Mouse (Mus musculus) midbrain, embryonic 12.5 days (tissue): ENCODE results near the gene Gm13277. TPM values are rescaled to one million over a fixed set of nuclear protein-coding genes. Genes with fewer than 3 reads are reported as not detected.
"Not testable (repeated sequence)": the region's sequence is repeated elsewhere in the genome, so short reads cannot be mapped to it uniquely, and the experiment has no call there.

Experiments
- ATAC-seq: fragments of 200-750 bp; cut with Nextera tagmentation; 2 replicates; pipeline ENCODE4 v1.8.0; 2017; ENCODE audit warnings: low read depth, moderate TSS enrichment, moderate library complexity; ENCODE audit not compliant: low FRiP score
- H3K27ac ChIP-seq: fragments of 300-500 bp; sonication (generic); replicated peaks from 2 replicates; pipeline ENCODE4 v1.5.1; 2016; ENCODE audit warnings: mild to moderate bottlenecking
- H3K27me3 ChIP-seq: fragments of 300-500 bp; sonication (generic); 2 replicates; pipeline ENCODE4 v1.6.1; 2016; ENCODE audit warnings: mild to moderate bottlenecking
- H3K36me3 ChIP-seq: fragments of 300-500 bp; sonication (generic); 2 replicates; pipeline ENCODE4 v1.6.1; 2016
- H3K4me1 ChIP-seq: fragments of 300-500 bp; sonication (generic); 2 replicates; pipeline ENCODE4 v1.6.1; 2016
- H3K4me2 ChIP-seq: fragments of 300-500 bp; sonication (generic); replicated peaks from 2 replicates; pipeline ENCODE4 v1.6.1; 2016; ENCODE audit warnings: mild to moderate bottlenecking, moderate library complexity
- H3K4me3 ChIP-seq: fragments of 300-500 bp; sonication (generic); 2 replicates; pipeline ENCODE4 v1.5.1; 2016; ENCODE audit warnings: mild to moderate bottlenecking
- H3K9ac ChIP-seq: fragments of 300-500 bp; sonication (generic); replicated peaks from 2 replicates; pipeline ENCODE4 v1.6.1; 2016; ENCODE audit warnings: mild to moderate bottlenecking, moderate library complexity
- H3K9me3 ChIP-seq: fragments of 300-500 bp; sonication (generic); 2 replicates; pipeline ENCODE4 v1.6.1; 2016; ENCODE audit warnings: mild to moderate bottlenecking
- WGBS: fragments of 180-500 bp; shearing (Covaris S2); methylation state at CpG from one replicate; pipeline ENCODE4 v1.1.7; 2016; 5-methylcytosine and 5-hydroxymethylcytosine counted together
- polyA plus RNA-seq: library from polyadenylated mRNA; unstranded; fragments of >200 nt; fragmentation: Nextera tagmentation; extraction: Ambion mirVana; gene quantifications from 2 replicates; pipeline ENCODE4 v1.2.1, GENCODE M21; 2016

Gm13277 gene
- polyA plus RNA-seq, 1 experiment from 2014 or later, result not detected

- H3K27me3 ChIP-seq, H3K27ac ChIP-seq, H3K9ac ChIP-seq, H3K4me1 ChIP-seq, H3K9me3 ChIP-seq, ATAC-seq, H3K36me3 ChIP-seq: not testable (repeated sequence)
- WGBS, result 0% methylated on average over 26 of the region's 28 CpGs
- peak overlapping the region; percentile 50 for H3K4me2 ChIP-seq
- H3K4me3 ChIP-seq, result peak overlapping the region; percentile 32
Measured at GRCm38 (mm10) chr4:88760431-88760830, 28.0 kb upstream of the Gm13277 start.

DNA sequence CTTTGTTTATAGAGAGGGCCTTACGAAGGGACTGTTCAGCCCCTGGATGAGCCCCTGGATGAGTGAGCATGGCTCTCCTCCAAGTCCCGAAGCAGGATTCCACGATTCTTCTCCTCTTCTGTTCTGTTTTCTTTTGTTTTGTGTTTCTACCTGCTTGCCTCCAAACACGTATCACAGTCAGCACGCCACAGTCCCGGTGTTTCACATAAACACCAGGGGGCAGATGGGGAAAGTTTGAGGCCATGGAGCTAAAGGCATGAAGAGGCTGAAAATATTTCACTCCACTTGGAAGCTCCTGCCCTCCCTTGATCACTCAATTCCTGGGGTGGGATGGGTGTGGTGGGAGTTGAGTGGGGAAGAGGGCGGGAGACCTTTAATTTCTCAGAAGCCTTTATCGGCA lies 26.7 kb upstream of the Gm13277 start:
- not testable (repeated sequence) for H3K9me3 ChIP-seq
- WGBS, result 72% methylated on average over 6 of the region's 8 CpGs

DNA sequence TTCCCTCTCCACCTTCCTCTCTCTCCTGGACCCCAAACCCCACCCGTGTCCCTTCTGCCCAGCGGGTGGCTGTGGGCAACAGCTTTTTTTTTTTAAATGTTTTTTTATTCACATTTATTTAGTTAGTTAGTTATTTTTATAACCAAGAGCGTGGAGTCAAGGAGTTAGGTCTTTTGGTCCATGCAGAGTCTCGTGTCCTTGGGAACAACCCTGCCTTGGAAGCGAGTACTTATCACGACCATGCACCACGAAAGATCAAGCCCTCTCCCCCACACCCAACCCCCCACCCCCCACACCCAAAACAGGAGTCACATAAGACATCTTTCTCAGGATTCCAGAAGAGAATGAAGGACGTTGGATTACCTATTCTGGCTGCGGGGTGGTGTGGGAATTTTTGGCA lies 26.1 kb upstream of the Gm13277 start:
- WGBS, result 58% methylated on average over 9 of the region's 9 CpGs
- not testable (repeated sequence) for H3K4me2 ChIP-seq

More for the DNA sequence above, 26.7 kb upstream of the Gm13277 start:
- not testable (repeated sequence) for H3K4me2 ChIP-seq, H3K27ac ChIP-seq, H3K4me1 ChIP-seq, H3K9ac ChIP-seq, ATAC-seq, H3K36me3 ChIP-seq, H3K4me3 ChIP-seq, H3K27me3 ChIP-seq

DNA sequence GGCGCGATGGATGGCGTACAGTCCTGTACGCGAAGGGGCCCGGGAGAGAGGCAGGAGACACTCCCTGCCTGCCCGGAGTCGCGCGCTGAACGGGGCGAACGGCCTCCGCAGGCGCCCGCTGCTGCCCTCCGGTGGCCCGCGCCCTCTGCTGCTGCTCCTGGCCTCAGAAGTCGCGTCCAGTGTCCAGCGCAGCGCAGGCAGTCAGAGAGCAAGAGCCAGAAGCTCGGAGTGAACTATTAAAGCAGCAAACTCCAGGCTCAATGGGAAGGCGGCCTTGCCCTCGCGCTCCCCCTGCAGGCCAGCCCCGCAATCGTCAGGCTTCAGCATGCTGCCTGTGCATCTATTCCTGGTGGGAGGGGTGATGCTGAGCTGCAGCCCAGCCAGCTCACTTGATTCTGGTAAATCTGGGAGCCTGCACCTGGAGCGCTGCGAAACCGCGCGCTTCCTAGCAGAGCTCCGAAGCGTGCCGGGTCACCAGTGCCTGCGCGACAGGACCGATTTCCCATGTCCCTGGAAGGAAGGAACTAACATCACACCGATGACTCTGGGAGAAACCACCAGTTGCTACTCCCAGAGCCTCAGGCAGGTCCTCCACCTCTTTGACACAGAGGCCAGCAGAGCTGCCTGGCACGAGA lies 24.9 kb upstream of the Gm13277 start:
- Histone ChIP-seq H3K4me3 (peak overlapping the region; percentile 33), H3K4me2 (peak overlapping the region; percentile 52)
- H3K27ac ChIP-seq, H3K4me1 ChIP-seq, H3K9ac ChIP-seq, ATAC-seq, H3K27me3 ChIP-seq, H3K9me3 ChIP-seq, H3K36me3 ChIP-seq: not testable (repeated sequence)
- WGBS, result 3% methylated on average over 31 of the region's 42 CpGs

More for the DNA sequence above, 26.1 kb upstream of the Gm13277 start:
- H3K36me3 ChIP-seq, ATAC-seq, H3K27me3 ChIP-seq, H3K27ac ChIP-seq, H3K9ac ChIP-seq, H3K4me1 ChIP-seq, H3K9me3 ChIP-seq, H3K4me3 ChIP-seq: not testable (repeated sequence)

DNA sequence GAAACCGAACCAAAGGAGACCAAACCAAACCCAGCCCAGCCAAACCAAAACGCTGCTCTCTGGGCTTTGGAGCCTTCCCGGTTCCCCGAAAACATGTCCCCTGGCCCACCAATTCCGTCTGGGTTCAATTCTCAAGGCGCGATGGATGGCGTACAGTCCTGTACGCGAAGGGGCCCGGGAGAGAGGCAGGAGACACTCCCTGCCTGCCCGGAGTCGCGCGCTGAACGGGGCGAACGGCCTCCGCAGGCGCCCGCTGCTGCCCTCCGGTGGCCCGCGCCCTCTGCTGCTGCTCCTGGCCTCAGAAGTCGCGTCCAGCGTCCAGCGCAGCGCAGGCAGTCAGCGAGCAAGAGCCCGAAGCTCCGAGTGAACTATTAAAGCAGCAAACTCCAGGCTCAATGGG lies 14.9 kb upstream of the Gm13277 start, which contains the start of gene Gm13290:
TSS of gene Gm13290 (plus strand) at position 301 of the 400 bp plus-strand sequence.
- H3K36me3 ChIP-seq, H3K4me3 ChIP-seq, H3K27me3 ChIP-seq, H3K4me1 ChIP-seq, H3K9me3 ChIP-seq, ATAC-seq, H3K9ac ChIP-seq, H3K27ac ChIP-seq, H3K4me2 ChIP-seq: not testable (repeated sequence)
- WGBS, result no CpG with 5 or more reads among the region's 32 CpGs

DNA sequence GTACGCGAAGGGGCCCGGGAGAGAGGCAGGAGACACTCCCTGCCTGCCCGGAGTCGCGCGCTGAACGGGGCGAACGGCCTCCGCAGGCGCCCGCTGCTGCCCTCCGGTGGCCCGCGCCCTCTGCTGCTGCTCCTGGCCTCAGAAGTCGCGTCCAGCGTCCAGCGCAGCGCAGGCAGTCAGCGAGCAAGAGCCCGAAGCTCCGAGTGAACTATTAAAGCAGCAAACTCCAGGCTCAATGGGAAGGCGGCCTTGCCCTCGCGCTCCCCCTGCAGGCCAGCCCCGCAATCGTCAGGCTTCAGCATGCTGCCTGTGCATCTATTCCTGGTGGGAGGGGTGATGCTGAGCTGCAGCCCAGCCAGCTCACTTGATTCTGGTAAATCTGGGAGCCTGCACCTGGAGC lies 11.8 kb upstream of the Gm13277 start, which contains the start of gene Gm13289:
TSS of gene Gm13289 (plus strand) at position 301 of the 400 bp plus-strand sequence.
- H3K36me3 ChIP-seq, H3K4me2 ChIP-seq, ATAC-seq, H3K9me3 ChIP-seq, H3K27me3 ChIP-seq, H3K27ac ChIP-seq, H3K4me3 ChIP-seq, H3K9ac ChIP-seq, H3K4me1 ChIP-seq: not testable (repeated sequence)
- WGBS, result no CpG with 5 or more reads among the region's 29 CpGs

GRCm38 (mm10) chr4:88779550-88779949 lies 8.9 kb upstream of the Gm13277 start, which contains the start of gene Gm13272:
Gene Gm13272, plus strand, starts transcription at chr4:88779850.
- H3K4me2 ChIP-seq, result not testable (repeated sequence)

DNA sequence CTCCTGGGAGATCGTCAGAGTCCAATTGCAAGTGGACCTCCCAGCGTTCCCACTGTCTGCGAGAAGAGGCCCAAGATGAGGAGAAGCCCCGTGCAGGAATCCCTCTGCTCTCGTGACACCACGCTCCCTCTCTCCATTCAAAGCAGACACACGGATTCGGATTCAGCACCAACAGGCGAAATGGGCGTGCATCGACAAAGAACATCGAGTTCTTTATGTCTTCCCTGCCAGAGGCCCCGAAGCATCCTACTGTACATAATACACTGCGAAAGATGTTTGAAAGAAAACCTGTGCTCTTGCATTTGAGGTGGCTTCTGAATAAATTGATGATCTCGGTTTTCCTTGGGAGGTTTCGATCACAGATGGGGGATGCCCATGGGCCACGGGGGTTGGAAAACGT lies 8.1 kb upstream of the Gm13277 start:
- not testable (repeated sequence) for ATAC-seq, H3K36me3 ChIP-seq, H3K4me3 ChIP-seq, H3K9ac ChIP-seq, H3K4me1 ChIP-seq, H3K27me3 ChIP-seq, H3K9me3 ChIP-seq, H3K27ac ChIP-seq, H3K4me2 ChIP-seq
- 44% methylated on average over 15 of the region's 18 CpGs for WGBS

More at GRCm38 (mm10) chr4:88779550-88779949, 8.9 kb upstream of the Gm13277 start, which contains the start of gene Gm13272:
- not testable (repeated sequence) for H3K4me1 ChIP-seq, H3K9me3 ChIP-seq, H3K27me3 ChIP-seq, H3K4me3 ChIP-seq, ATAC-seq, H3K36me3 ChIP-seq, H3K9ac ChIP-seq, H3K27ac ChIP-seq
- no CpG with 5 or more reads among the region's 29 CpGs for WGBS

GRCm38 (mm10) chr4:88781831-88782230 lies 6.6 kb upstream of the Gm13277 start, which contains the start of gene Ifnz:
Gene Ifnz, plus strand, starts transcription at chr4:88782131.
- not testable (repeated sequence) for H3K9ac ChIP-seq, H3K36me3 ChIP-seq, H3K27ac ChIP-seq, H3K27me3 ChIP-seq, H3K4me1 ChIP-seq, H3K9me3 ChIP-seq, ATAC-seq
- Histone ChIP-seq H3K4me3 (0 out of 2 replicates have a peak within 1 kb of the TSS, but pooled peaks have one; percentile 9), H3K4me2 (peak within 1 kb of the TSS; percentile 40)
- 26% methylated on average over 4 of the region's 7 CpGs for WGBS

- 0 out of 2 replicates have a peak overlapping the region, but pooled peaks have one; percentile 9 for H3K4me3 ChIP-seq
- 0% methylated on average over 6 of the region's 31 CpGs for WGBS
- not testable (repeated sequence) for ATAC-seq, H3K27me3 ChIP-seq, H3K9ac ChIP-seq, H3K9me3 ChIP-seq, H3K27ac ChIP-seq, H3K36me3 ChIP-seq, H3K4me1 ChIP-seq
- peak overlapping the region; percentile 40 for H3K4me2 ChIP-seq
Measured at GRCm38 (mm10) chr4:88782335-88782734, 6.1 kb upstream of the Gm13277 start.

DNA sequence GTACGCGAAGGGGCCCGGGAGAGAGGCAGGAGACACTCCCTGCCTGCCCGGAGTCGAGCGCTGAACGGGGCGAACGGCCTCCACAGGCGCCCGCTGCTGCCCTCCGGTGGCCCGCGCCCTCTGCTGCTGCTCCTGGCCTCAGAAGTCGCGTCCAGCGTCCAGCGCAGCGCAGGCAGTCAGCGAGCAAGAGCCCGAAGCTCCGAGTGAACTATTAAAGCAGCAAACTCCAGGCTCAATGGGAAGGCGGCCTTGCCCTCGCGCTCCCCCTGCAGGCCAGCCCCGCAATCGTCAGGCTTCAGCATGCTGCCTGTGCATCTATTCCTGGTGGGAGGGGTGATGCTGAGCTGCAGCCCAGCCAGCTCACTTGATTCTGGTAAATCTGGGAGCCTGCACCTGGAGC lies 3.0 kb upstream of the Gm13277 start, which contains the start of gene Gm13276:
TSS of gene Gm13276 (plus strand) at position 301 of the 400 bp plus-strand sequence.
- not testable (repeated sequence) for H3K4me1 ChIP-seq, H3K36me3 ChIP-seq, H3K4me3 ChIP-seq, H3K9ac ChIP-seq, ATAC-seq, H3K27ac ChIP-seq, H3K27me3 ChIP-seq, H3K4me2 ChIP-seq, H3K9me3 ChIP-seq
- WGBS, result no CpG with 5 or more reads among the region's 27 CpGs

- no CpG with 5 or more reads among the region's 28 CpGs for WGBS
- H3K4me2 ChIP-seq, H3K9me3 ChIP-seq, H3K4me3 ChIP-seq, H3K27me3 ChIP-seq, H3K9ac ChIP-seq, ATAC-seq, H3K27ac ChIP-seq, H3K36me3 ChIP-seq, H3K4me1 ChIP-seq: not testable (repeated sequence)
Measured at GRCm38 (mm10) chr4:88791250-88791649, 2.8 kb downstream of the Gm13277 start, which contains the start of gene Gm13278. Gene Gm13278, plus strand, starts transcription at chr4:88791550.
